Mouse (Mus musculus) testis, adult 2 months (tissue): Measurements from ENCODE around the gene Bcor.

Experiments
- CTCF ChIP-seq: fragments of 200-500 bp; IDR thresholded peaks from 2 replicates; pipeline ENCODE4 v1.5.1; 2012; ENCODE audit warnings: low read depth, mild to moderate bottlenecking, inconsistent platforms, low read length, moderate library complexity; ENCODE audit not compliant: control insufficient read depth, insufficient read depth, insufficient replicate concordance
- POLR2A ChIP-seq: fragments of 200-500 bp; IDR thresholded peaks from 2 replicates; pipeline ENCODE4 v1.6.1; 2012; ENCODE audit warnings: low read depth, mild to moderate bottlenecking, inconsistent platforms, low read length, moderate library complexity; ENCODE audit not compliant: control insufficient read depth

- no peak for TF ChIP-seq CTCF
- no peak for TF ChIP-seq POLR2A
These were observed 166.3 kb downstream of the Bcor start for GRCm38 (mm10) chrX:11993641-11994419.
